Mouse (Mus musculus): Measurements from ENCODE around the gene Fastk.

GRCm38 (mm10) chr5:24405389-24405876 lies 39.7 kb downstream of the Fastk start:
- TF ChIP-seq POLR2A (IDR thresholded peaks at IDR 0.05; ENCODE audit: low read depth, low read length), result no peak
- TF ChIP-seq CTCF (IDR thresholded peaks at IDR 0.05; ENCODE audit: borderline replicate concordance, insufficient read depth, low read length), result no peak
